Mouse (Mus musculus): ENCODE measurements around the gene Prune1. TPM values are rescaled to one million over a fixed set of nuclear protein-coding genes. Genes with fewer than 3 reads are reported as not detected.
A peak's percentile ranks its signal among the peaks of the same experiment; 100 is the strongest.

Gene Prune1
- polyA plus RNA-seq, 1 experiment from 2014 or later, result 25.2 TPM

- peak overlapping the region; percentile 97 for H3K27ac ChIP-seq
- H3K9ac ChIP-seq (replicated peaks), result peak overlapping the region; percentile 99
- peak overlapping the region; percentile 82 for H3K4me2 ChIP-seq
- H3K9me3 ChIP-seq, result no peaks in the 10 kb centered on the region
- peaks cover 27% of the 10 kb centered on the region for H3K4me1 ChIP-seq (replicated peaks)
- peaks cover 20% of the 10 kb centered on the region for H3K36me3 ChIP-seq
- no peaks in the 10 kb centered on the region for H3K27me3 ChIP-seq
- H3K4me3 ChIP-seq (replicated peaks), result peak overlapping the region; percentile 87
- ATAC-seq (ENCODE audit: insufficient number of reproducible peaks, insufficient read depth, low FRiP score, low TSS enrichment, low read depth), result no peak
- WGBS, result 13% methylated on average over 9 of the region's 9 CpGs
Measured at GRCm38 (mm10) chr3:95315844-95316550, 34.1 kb upstream of the Prune1 start.

- Histone ChIP-seq H3K4me1 (replicated peaks) (peaks cover 27% of the 10 kb centered on the region), H3K36me3 (peaks cover 13% of the 10 kb centered on the region), H3K9ac (replicated peaks) (peak overlapping the region; percentile 99), H3K27ac (peak overlapping the region; percentile 97), H3K4me2 (peak overlapping the region; percentile 82), H3K4me3 (replicated peaks) (peak overlapping the region; percentile 87), H3K9me3 (no peaks in the 10 kb centered on the region), H3K27me3 (no peaks in the 10 kb centered on the region)
- under 1% methylated on average over 65 of the region's 71 CpGs for WGBS
- ATAC-seq (ENCODE audit: insufficient number of reproducible peaks, insufficient read depth, low FRiP score, low TSS enrichment, low read depth), result peak; percentile 91
Measured at GRCm38 (mm10) chr3:95315094-95315843, 33.4 kb upstream of the Prune1 start.

GRCm38 (mm10) chr3:95314486-95315093 lies 32.7 kb upstream of the Prune1 start, which contains the start of gene Cers2:
Gene Cers2, plus strand, starts transcription at chr3:95314791.
- Histone ChIP-seq H3K27ac (peak within 1 kb of the TSS; percentile 97), H3K36me3 (peaks cover 7% of the 10 kb centered on the region), H3K4me3 (replicated peaks) (peak within 1 kb of the TSS; percentile 87), H3K9ac (replicated peaks) (peak within 1 kb of the TSS; percentile 99), H3K9me3 (no peaks in the 10 kb centered on the region), H3K4me2 (peak within 1 kb of the TSS; percentile 82), H3K4me1 (replicated peaks) (peaks cover 27% of the 10 kb centered on the region), H3K27me3 (no peaks in the 10 kb centered on the region)
- peak; percentile 33 for ATAC-seq (ENCODE audit: insufficient number of reproducible peaks, insufficient read depth, low FRiP score, low TSS enrichment, low read depth)
- 4% methylated on average over 27 of the region's 27 CpGs for WGBS

- H3K9ac ChIP-seq (replicated peaks), result peak overlapping the region; percentile 99; the same call in 1 of the 2 replicates
- H3K4me2 ChIP-seq, result peak overlapping the region; percentile 82
- peaks cover 4% of the 10 kb centered on the region for H3K36me3 ChIP-seq
- 71% methylated on average over 6 of the region's 6 CpGs for WGBS
- no peak for ATAC-seq (ENCODE audit: insufficient number of reproducible peaks, insufficient read depth, low FRiP score, low TSS enrichment, low read depth)
- H3K27me3 ChIP-seq, result no peaks in the 10 kb centered on the region
- peak overlapping the region; percentile 87 for H3K4me3 ChIP-seq (replicated peaks)
- no peaks in the 10 kb centered on the region for H3K9me3 ChIP-seq
- H3K27ac ChIP-seq, result no peak overlapping the region; the same call in 1 of the 2 replicates
- peaks cover 27% of the 10 kb centered on the region for H3K4me1 ChIP-seq (replicated peaks)
Measured at GRCm38 (mm10) chr3:95314075-95314474, 32.2 kb upstream of the Prune1 start.

- H3K9ac ChIP-seq (replicated peaks), result no peak overlapping the region
- H3K27me3 ChIP-seq, result no peaks in the 10 kb centered on the region
- peaks cover 2% of the 10 kb centered on the region; the same call in 1 of the 2 replicates for H3K36me3 ChIP-seq
- no peak overlapping the region for H3K27ac ChIP-seq
- peaks cover 21% of the 10 kb centered on the region for H3K4me1 ChIP-seq (replicated peaks)
- H3K4me2 ChIP-seq, result no peak overlapping the region
- H3K4me3 ChIP-seq (replicated peaks), result no peak overlapping the region
- WGBS, result 37% methylated on average over 7 of the region's 7 CpGs
- ATAC-seq (ENCODE audit: insufficient number of reproducible peaks, insufficient read depth, low FRiP score, low TSS enrichment, low read depth), result no peak
- H3K9me3 ChIP-seq, result no peaks in the 10 kb centered on the region
Measured at GRCm38 (mm10) chr3:95313476-95313875, 31.6 kb upstream of the Prune1 start.

GRCm38 (mm10) chr3:95312623-95313022 lies 30.7 kb upstream of the Prune1 start:
- H3K4me2 ChIP-seq, result no peak overlapping the region
- H3K9ac ChIP-seq (replicated peaks), result no peak overlapping the region
- H3K4me1 ChIP-seq (replicated peaks), result peaks cover 14% of the 10 kb centered on the region
- no peaks in the 10 kb centered on the region for H3K27me3 ChIP-seq
- H3K27ac ChIP-seq, result no peak overlapping the region
- H3K36me3 ChIP-seq, result no peaks in the 10 kb centered on the region; the same call in 1 of the 2 replicates
- no peak overlapping the region for H3K4me3 ChIP-seq (replicated peaks)
- no peaks in the 10 kb centered on the region for H3K9me3 ChIP-seq
- no peak for ATAC-seq (ENCODE audit: insufficient number of reproducible peaks, insufficient read depth, low FRiP score, low TSS enrichment, low read depth)
- WGBS, result 74% methylated on average over 6 of the region's 6 CpGs

GRCm38 (mm10) chr3:95310968-95311882 lies 29.3 kb upstream of the Prune1 start:
- H3K4me2 ChIP-seq, result no peak overlapping the region
- peaks cover 5% of the 10 kb centered on the region for H3K4me1 ChIP-seq (replicated peaks)
- H3K9ac ChIP-seq (replicated peaks), result no peak overlapping the region
- ATAC-seq (ENCODE audit: insufficient number of reproducible peaks, insufficient read depth, low FRiP score, low TSS enrichment, low read depth), result no peak
- H3K27me3 ChIP-seq, result no peaks in the 10 kb centered on the region
- H3K4me3 ChIP-seq (replicated peaks), result no peak overlapping the region
- H3K9me3 ChIP-seq, result no peaks in the 10 kb centered on the region
- 67% methylated on average over 9 of the region's 9 CpGs for WGBS
- H3K36me3 ChIP-seq, result no peaks in the 10 kb centered on the region
- no peak overlapping the region; the same call in 1 of the 2 replicates for H3K27ac ChIP-seq

GRCm38 (mm10) chr3:95310496-95310895 lies 28.6 kb upstream of the Prune1 start:
- Histone ChIP-seq H3K27me3 (no peaks in the 10 kb centered on the region), H3K9ac (replicated peaks) (no peak overlapping the region), H3K4me2 (no peak overlapping the region), H3K9me3 (no peaks in the 10 kb centered on the region), H3K36me3 (no peaks in the 10 kb centered on the region), H3K4me1 (replicated peaks) (no peaks in the 10 kb centered on the region), H3K4me3 (replicated peaks) (no peak overlapping the region), H3K27ac (no peak overlapping the region)
- no peak for ATAC-seq (ENCODE audit: insufficient number of reproducible peaks, insufficient read depth, low FRiP score, low TSS enrichment, low read depth)
- WGBS, result 73% methylated on average over 3 of the region's 3 CpGs

GRCm38 (mm10) chr3:95307100-95307499 lies 25.2 kb upstream of the Prune1 start, which contains the start of gene Anxa9:
Gene Anxa9, minus strand, starts transcription at chr3:95307176.
- WGBS, result 54% methylated on average over 7 of the region's 7 CpGs
- ATAC-seq (ENCODE audit: insufficient number of reproducible peaks, insufficient read depth, low FRiP score, low TSS enrichment, low read depth), result no peak
- 0 out of 2 replicates have a peak, but pooled peaks cover under 1% of the 10 kb centered on the region for H3K4me1 ChIP-seq (replicated peaks)

GRCm38 (mm10) chr3:95306244-95306643 lies 24.4 kb upstream of the Prune1 start:
- Histone ChIP-seq H3K9me3 (no peaks in the 10 kb centered on the region), H3K4me3 (replicated peaks) (no peak overlapping the region), H3K27me3 (no peaks in the 10 kb centered on the region), H3K4me1 (replicated peaks) (peaks cover 4% of the 10 kb centered on the region; the same call in 1 of the 2 replicates), H3K27ac (no peak overlapping the region), H3K9ac (replicated peaks) (no peak overlapping the region), H3K4me2 (no peak overlapping the region), H3K36me3 (no peaks in the 10 kb centered on the region)
- WGBS, result 86% methylated on average over 4 of the region's 4 CpGs
- no peak for ATAC-seq (ENCODE audit: insufficient number of reproducible peaks, insufficient read depth, low FRiP score, low TSS enrichment, low read depth)

More at GRCm38 (mm10) chr3:95307100-95307499, 25.2 kb upstream of the Prune1 start, which contains the start of gene Anxa9:
- H3K4me2 ChIP-seq, result no peak within 1 kb of the TSS
- H3K9me3 ChIP-seq, result no peaks in the 10 kb centered on the region
- H3K36me3 ChIP-seq, result no peaks in the 10 kb centered on the region
- H3K27ac ChIP-seq, result no peak within 1 kb of the TSS
- no peaks in the 10 kb centered on the region for H3K27me3 ChIP-seq
- H3K9ac ChIP-seq (replicated peaks), result no peak within 1 kb of the TSS
- no peak within 1 kb of the TSS for H3K4me3 ChIP-seq (replicated peaks)
